Mouse (Mus musculus) cerebellum, adult 2 months (tissue): ENCODE results near the gene Dyrk3. TPM values are rescaled to one million over a fixed set of nuclear protein-coding genes. Genes with fewer than 3 reads are reported as not detected.
"Not testable (repeated sequence)": the region's sequence is repeated elsewhere in the genome, so short reads cannot be mapped to it uniquely, and the experiment has no call there.

Experiments used
- DNase-seq, 2 experiments: peaks; one replicate each; pipeline ENCODE4 v3.0.0; 2021
- H3K27ac ChIP-seq: fragments of 200-500 bp; 2 replicates; pipeline ENCODE4 v1.5.1; 2012; ENCODE audit warnings: low read length, control low read depth, inconsistent platforms; ENCODE audit not compliant: insufficient read depth
- H3K27me3 ChIP-seq: fragments of 200-500 bp; 2 replicates; pipeline ENCODE4 v1.6.1; 2012; ENCODE audit warnings: inconsistent platforms, mild to moderate bottlenecking, low read length, moderate library complexity; ENCODE audit not compliant: control insufficient read depth, insufficient read depth
- H3K4me1 ChIP-seq: fragments of 200-500 bp; 2 replicates; pipeline ENCODE4 v1.6.1; 2011; ENCODE audit warnings: low read length; ENCODE audit not compliant: control insufficient read depth, insufficient read depth
- H3K4me3 ChIP-seq: fragments of 200-500 bp; replicated peaks from 2 replicates; pipeline ENCODE3; 2011; ENCODE audit warnings: mild to moderate bottlenecking, low read depth, low read length, control low read depth; ENCODE audit not compliant: insufficient read depth
- CTCF ChIP-seq: fragments of 200-500 bp; IDR thresholded peaks from 2 replicates; pipeline ENCODE4 v1.5.1; 2011; ENCODE audit warnings: low read depth, mild to moderate bottlenecking, control low read depth, low read length, moderate library complexity, borderline replicate concordance; ENCODE audit not compliant: insufficient read depth
- POLR2A ChIP-seq: fragments of 200-500 bp; IDR thresholded peaks from 2 replicates; pipeline ENCODE4 v1.6.1; 2011; ENCODE audit warnings: low read length, control low read depth, borderline replicate concordance; ENCODE audit not compliant: insufficient read depth
- WGBS: fragments of 180-500 bp; shearing (Covaris S2); methylation state at CpG from one replicate; pipeline ENCODE4 v1.1.7; 2018; 5-methylcytosine and 5-hydroxymethylcytosine counted together
- polyA plus RNA-seq: library from polyadenylated mRNA; depleted of rRNA; stranded (reverse); fragments of >200 nt; gene quantifications from 2 replicates; pipeline ENCODE4 v1.2.3, GENCODE M21; 2012

Dyrk3 gene
- polyA plus RNA-seq, 1 experiment: 2.9 TPM

GRCm38 (mm10) chr1:131146181-131146614 lies 8.1 kb upstream of the Dyrk3 start:
- 83% methylated on average over 3 of the region's 3 CpGs for WGBS
- Histone ChIP-seq H3K27ac (no peak overlapping the region), H3K27me3 (no peaks in the 10 kb centered on the region), H3K4me1 (no peaks in the 10 kb centered on the region), H3K4me3 (no peak overlapping the region)
- no peak for DNase-seq
- TF ChIP-seq POLR2A (no peak), CTCF (no peak)

- not testable (repeated sequence) for H3K4me1 ChIP-seq, H3K4me3 ChIP-seq, DNase-seq, H3K27ac ChIP-seq, H3K27me3 ChIP-seq
- 86% methylated on average over 3 of the region's 3 CpGs for WGBS
These were observed 7.1 kb upstream of the Dyrk3 start for GRCm38 (mm10) chr1:131145222-131145621.

- no peak for TF ChIP-seq POLR2A
- TF ChIP-seq CTCF: no peak
- Histone ChIP-seq H3K27me3 (no peaks in the 10 kb centered on the region), H3K27ac (no peak overlapping the region), H3K4me1 (no peaks in the 10 kb centered on the region), H3K4me3 (no peak overlapping the region)
- 84% methylated on average over 1 of the region's 1 CpGs for WGBS
- DNase-seq: no peak
These were observed 4.3 kb upstream of the Dyrk3 start for GRCm38 (mm10) chr1:131142472-131142871.

GRCm38 (mm10) chr1:131141449-131141848 lies 3.3 kb upstream of the Dyrk3 start:
- no peaks in the 10 kb centered on the region for H3K27me3 ChIP-seq
- 60% methylated on average over 2 of the region's 2 CpGs for WGBS
- no peak overlapping the region for H3K27ac ChIP-seq
- TF ChIP-seq POLR2A (no peak), CTCF (no peak)
- no peak for DNase-seq
- no peak overlapping the region for H3K4me3 ChIP-seq
- H3K4me1 ChIP-seq: no peaks in the 10 kb centered on the region

GRCm38 (mm10) chr1:131139102-131140095 lies 1.3 kb upstream of the Dyrk3 start:
- no peak for TF ChIP-seq POLR2A
- no peak for DNase-seq
- peak overlapping the region; percentile 96 for H3K4me3 ChIP-seq
- H3K27ac ChIP-seq: no peak overlapping the region
- no peaks in the 10 kb centered on the region for H3K27me3 ChIP-seq
- no peaks in the 10 kb centered on the region for H3K4me1 ChIP-seq
- WGBS: 82% methylated on average over 11 of the region's 11 CpGs

GRCm38 (mm10) chr1:131137717-131138118 lies 422 bp downstream of the Dyrk3 start:
- H3K4me3 ChIP-seq: peak overlapping the region; percentile 96
- DNase-seq: no peak
- under 1% methylated on average over 35 of the region's 36 CpGs for WGBS
- H3K27me3 ChIP-seq: no peaks in the 10 kb centered on the region
- H3K27ac ChIP-seq: no peak overlapping the region
- TF ChIP-seq CTCF (no peak), POLR2A (no peak)
- no peaks in the 10 kb centered on the region for H3K4me1 ChIP-seq

GRCm38 (mm10) chr1:131137111-131137510 lies 1.0 kb downstream of the Dyrk3 start:
- H3K4me3 ChIP-seq: no peak overlapping the region
- no peaks in the 10 kb centered on the region for H3K4me1 ChIP-seq
- H3K27me3 ChIP-seq: no peaks in the 10 kb centered on the region
- TF ChIP-seq CTCF: no peak
- TF ChIP-seq POLR2A: no peak
- no peak for DNase-seq
- H3K27ac ChIP-seq: no peak overlapping the region
- 35% methylated on average over 5 of the region's 5 CpGs for WGBS

GRCm38 (mm10) chr1:131135960-131136629 lies 2.0 kb downstream of the Dyrk3 start:
- Histone ChIP-seq H3K4me1 (no peaks in the 10 kb centered on the region), H3K4me3 (no peak overlapping the region), H3K27me3 (no peaks in the 10 kb centered on the region), H3K27ac (no peak overlapping the region)
- 88% methylated on average over 10 of the region's 10 CpGs for WGBS
- DNase-seq: no peak
- TF ChIP-seq POLR2A: no peak
- TF ChIP-seq CTCF: no peak
